Mouse (Mus musculus): ENCODE results near the gene Tubgcp2. TPM values are rescaled to one million over a fixed set of nuclear protein-coding genes. Genes with fewer than 3 reads are reported as not detected.

Tubgcp2 gene
- 70.3 and 76.2 TPM in 2 replicates for polyA plus RNA-seq (2012; rRNA removed)

DNA sequence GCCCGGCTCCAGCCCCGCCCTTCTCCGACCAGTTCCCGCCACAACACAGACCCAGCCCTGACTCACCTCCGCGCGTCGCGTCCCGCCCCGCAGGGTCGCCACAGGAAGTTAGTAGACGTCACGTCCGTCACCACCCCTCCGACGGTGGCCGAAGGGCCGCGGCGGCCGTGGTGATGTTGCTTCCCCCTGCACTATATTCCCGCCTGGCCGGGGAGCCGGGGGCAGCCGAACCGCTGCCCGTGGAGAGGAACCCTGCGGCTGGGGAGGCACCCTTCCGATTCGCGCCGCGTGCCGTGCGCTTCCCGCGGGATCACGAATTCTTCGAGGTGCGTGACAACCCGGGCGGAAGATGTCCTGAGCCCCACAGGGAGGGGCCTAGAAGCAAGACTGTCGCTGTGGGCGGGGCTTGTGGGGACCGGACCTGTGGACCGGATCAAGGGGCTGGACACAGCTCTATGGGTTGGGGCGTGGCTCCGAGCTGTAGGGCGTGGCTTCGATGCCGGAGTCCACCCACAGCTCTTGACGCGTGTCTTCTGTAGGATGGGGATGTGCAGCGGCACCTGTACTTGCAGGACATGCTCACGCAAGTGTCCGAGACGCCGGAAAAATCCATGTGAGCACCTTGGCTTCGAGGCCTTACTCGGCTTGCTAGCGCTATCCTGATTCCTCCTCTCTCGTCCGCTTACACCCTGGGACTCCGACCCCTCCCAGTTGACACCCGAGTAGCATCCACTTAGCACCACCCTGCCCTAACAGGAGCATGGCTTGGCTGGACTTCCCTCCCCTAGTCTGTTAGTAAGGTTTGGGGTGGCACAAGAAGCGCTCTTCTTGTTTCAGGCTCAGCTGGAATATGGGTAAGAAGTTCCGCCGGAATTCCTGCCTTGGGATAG is at the start of gene Tubgcp2, which contains the start of gene Zfp511:
Tubgcp2 (minus strand) TSS at position 389 of the 890 bp plus-strand sequence.
Zfp511 (plus strand) TSS at position 111 of the 890 bp plus-strand sequence.
- DNase-seq (ENCODE audit: low read depth), result peak; percentile 97
- TF ChIP-seq POLR2A (IDR thresholded peaks at IDR 0.05; ENCODE audit: borderline replicate concordance, extremely low read depth, insufficient read depth, insufficient read length, poor library complexity, severe bottlenecking), result peak; percentile 75; the same call in 1 of the 2 replicates
- no peak for TF ChIP-seq CTCF (IDR thresholded peaks at IDR 0.05; ENCODE audit: borderline replicate concordance, extremely low read depth, insufficient read depth, insufficient read length)

DNA sequence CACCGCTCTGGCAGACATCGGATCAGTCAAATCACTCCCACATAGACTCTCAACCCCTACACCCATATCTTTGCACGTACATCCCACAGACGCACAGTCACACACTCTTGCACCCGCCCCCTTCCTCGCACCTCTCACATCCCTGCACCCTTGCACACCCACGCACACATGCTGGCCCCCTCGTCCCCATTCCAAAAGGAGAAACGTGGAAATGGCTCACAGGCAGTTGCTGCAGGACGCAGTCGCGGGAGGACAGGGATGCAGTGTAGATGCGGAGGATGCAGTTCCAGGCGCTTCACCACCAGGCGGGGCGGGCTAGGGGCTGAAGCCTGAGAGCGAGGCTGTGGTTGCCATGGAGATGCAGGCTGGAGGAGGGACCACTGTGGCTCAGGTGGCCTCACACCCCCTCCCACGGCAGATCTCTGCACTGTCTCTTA is 45.8 kb upstream of the Tubgcp2 start, which contains the start of gene Caly:
Caly (minus strand) TSS at position 307 of the 437 bp plus-strand sequence.
- peak; percentile 10; the same call in 1 of the 2 replicates for TF ChIP-seq POLR2A (IDR thresholded peaks at IDR 0.05; ENCODE audit: borderline replicate concordance, extremely low read depth, insufficient read depth, insufficient read length, poor library complexity, severe bottlenecking)
- TF ChIP-seq CTCF (IDR thresholded peaks at IDR 0.05; ENCODE audit: borderline replicate concordance, extremely low read depth, insufficient read depth, insufficient read length), result peak; percentile 84
- peak; percentile 96 for DNase-seq (ENCODE audit: low read depth)

DNA sequence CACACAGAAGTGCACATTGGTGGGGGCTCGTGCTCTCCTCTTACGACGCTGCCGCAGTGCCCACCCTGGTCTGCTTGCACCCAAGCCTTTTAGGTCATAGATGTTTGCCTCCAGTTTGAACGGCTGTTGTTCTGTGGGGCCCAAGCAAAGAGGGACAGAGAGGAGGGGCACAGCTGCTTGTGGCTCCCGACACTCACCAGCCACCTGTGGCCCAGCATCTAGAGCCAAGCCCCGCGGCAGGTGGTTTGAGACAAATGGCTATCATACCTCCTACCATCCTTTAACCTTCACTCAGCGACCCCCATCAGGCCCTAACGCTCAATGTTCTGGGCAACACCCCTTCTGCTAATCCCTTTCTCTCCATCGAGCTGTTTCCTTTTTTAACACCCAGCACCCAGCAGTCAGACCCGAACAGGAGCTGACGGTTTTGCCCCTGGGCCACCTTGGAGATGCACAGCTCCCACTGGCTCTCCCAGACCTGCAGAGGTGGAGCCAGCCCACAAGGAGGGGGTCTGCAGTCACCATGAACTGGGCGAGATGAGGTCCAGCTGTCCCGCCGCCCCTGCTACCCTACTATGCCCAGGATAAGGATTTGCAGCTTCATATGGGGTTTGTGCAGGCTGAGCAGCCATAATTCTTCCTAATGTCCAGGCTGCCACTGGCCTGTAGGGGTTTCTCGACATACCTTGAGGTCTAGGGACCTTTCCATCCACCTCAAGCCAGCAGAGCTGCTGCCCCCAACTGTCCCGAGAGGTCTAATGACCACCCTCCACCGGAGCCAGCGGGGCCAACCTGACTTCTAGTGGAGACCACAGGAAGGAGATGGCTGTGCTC is 45.2 kb upstream of the Tubgcp2 start:
- no peak for TF ChIP-seq POLR2A (IDR thresholded peaks at IDR 0.05; ENCODE audit: borderline replicate concordance, extremely low read depth, insufficient read depth, insufficient read length, poor library complexity, severe bottlenecking)
- no peak for TF ChIP-seq CTCF (IDR thresholded peaks at IDR 0.05; ENCODE audit: borderline replicate concordance, extremely low read depth, insufficient read depth, insufficient read length)
- peak; percentile 43 for DNase-seq (ENCODE audit: low read depth)

DNA sequence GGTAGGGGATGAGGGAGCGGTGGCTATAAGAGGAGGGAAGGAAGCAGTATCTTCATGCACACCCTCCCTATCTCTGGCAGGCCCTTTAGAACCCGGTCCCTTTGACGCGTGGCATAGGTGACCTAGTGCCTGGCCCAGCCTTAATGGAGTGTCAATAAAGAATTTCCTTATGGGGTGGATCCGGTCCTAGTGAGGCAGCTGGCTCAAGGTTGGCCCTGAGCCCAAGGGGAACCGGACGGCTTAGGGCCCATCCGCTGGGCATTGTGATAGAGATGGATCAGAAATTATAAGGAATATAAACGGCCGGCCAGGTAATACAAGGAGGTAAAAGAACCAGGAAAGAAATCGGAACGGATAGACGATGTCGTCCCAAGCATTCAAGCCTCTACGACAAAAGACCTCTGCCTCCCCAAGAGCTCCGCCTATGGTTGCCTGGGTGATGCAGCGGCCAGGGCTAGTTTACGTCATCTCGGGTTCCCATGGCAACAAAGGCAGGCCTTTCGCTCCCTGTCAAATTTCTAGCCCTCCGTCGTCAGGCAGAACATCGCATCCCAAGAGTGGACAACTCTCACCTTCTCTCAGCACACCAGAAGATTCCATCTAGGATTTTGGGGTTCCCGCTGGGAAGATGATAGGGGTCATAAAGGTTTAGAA is 44.2 kb upstream of the Tubgcp2 start:
- TF ChIP-seq POLR2A (IDR thresholded peaks at IDR 0.05; ENCODE audit: borderline replicate concordance, extremely low read depth, insufficient read depth, insufficient read length, poor library complexity, severe bottlenecking), result peak; percentile 62; the same call in 1 of the 2 replicates
- TF ChIP-seq CTCF (IDR thresholded peaks at IDR 0.05; ENCODE audit: borderline replicate concordance, extremely low read depth, insufficient read depth, insufficient read length), result no peak
- peak; percentile 97 for DNase-seq (ENCODE audit: low read depth)

DNA sequence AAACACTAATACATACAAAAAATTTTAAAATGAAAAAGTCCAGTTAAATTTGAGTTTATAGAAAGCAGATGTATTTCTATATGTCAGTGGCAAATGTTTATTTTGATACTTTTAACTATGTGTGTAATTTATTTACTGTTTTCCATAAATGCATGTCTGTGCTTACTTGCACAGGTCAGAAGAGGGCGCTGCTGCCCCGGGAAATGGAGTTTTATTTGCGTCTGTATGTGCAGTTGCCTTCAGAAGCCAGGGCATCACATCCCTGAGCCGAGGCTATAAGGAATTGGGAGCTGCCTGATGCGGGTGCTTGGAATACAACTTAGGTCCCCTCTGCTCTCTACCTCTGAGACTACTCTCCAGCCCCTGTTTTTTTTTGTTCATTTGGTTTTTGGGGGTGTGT is 42.2 kb upstream of the Tubgcp2 start:
- peak; percentile 95 for DNase-seq (ENCODE audit: low read depth)
- TF ChIP-seq POLR2A (IDR thresholded peaks at IDR 0.05; ENCODE audit: borderline replicate concordance, extremely low read depth, insufficient read depth, insufficient read length, poor library complexity, severe bottlenecking) (no peak), CTCF (IDR thresholded peaks at IDR 0.05; ENCODE audit: borderline replicate concordance, extremely low read depth, insufficient read depth, insufficient read length) (peak; percentile 84)

DNA sequence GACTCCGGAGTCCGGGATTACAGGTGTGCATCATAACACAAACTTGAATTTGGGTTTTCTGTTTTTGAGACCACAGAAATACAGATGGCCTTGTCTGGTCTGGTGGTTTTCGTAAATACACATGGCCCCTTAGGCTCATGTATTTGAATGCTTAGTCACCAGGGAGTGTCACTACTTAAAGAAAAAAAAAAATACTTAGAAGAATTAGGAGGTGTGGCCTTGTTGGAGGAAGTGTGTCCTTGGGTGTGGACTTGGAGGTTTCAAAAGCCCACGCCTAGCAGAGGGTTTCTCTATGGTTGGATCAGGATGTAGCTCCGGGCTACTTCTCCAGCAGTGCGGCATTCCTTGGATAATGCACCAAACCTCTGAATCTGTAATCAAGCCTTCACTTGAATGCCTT is 41.2 kb upstream of the Tubgcp2 start:
- no peak for DNase-seq (ENCODE audit: low read depth)
- TF ChIP-seq POLR2A (IDR thresholded peaks at IDR 0.05; ENCODE audit: borderline replicate concordance, extremely low read depth, insufficient read depth, insufficient read length, poor library complexity, severe bottlenecking) (no peak), CTCF (IDR thresholded peaks at IDR 0.05; ENCODE audit: borderline replicate concordance, extremely low read depth, insufficient read depth, insufficient read length) (no peak)

DNA sequence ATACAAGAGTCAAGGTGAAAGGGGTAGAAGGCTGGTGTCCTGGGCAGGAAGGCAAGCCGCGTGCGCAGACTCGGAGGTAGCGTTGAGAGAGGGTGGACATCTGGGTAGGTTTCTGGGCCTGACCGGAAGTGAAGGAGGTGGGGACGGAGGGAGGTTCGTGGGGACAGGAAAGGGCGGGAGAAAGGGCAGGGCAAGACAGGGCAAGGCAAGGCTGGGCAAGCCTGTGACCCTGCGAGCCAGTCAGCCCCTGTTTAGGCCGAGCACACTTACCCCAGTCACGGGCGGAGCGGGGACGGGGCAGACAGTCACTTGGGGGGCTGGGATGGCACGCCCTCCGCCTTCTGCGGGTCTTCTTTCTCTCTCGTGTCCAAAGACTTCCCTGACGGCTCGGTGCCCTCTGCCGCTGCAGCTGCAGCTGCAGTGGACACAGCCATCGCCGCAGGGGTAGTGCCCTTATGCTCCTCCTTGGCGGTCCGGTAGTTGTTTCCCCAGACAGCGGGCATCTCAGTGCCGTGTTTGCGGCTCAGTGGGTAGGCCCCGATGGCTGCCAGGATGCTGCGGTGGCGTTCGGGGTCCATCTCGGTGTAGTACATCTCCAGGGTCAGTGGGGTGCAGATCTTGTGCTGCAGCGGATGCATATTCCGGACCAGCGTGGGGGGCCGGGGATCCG is 33.7 kb upstream of the Tubgcp2 start:
- DNase-seq (ENCODE audit: low read depth), result no peak
- TF ChIP-seq POLR2A (IDR thresholded peaks at IDR 0.05; ENCODE audit: borderline replicate concordance, extremely low read depth, insufficient read depth, insufficient read length, poor library complexity, severe bottlenecking) (no peak), CTCF (IDR thresholded peaks at IDR 0.05; ENCODE audit: borderline replicate concordance, extremely low read depth, insufficient read depth, insufficient read length) (no peak)

DNA sequence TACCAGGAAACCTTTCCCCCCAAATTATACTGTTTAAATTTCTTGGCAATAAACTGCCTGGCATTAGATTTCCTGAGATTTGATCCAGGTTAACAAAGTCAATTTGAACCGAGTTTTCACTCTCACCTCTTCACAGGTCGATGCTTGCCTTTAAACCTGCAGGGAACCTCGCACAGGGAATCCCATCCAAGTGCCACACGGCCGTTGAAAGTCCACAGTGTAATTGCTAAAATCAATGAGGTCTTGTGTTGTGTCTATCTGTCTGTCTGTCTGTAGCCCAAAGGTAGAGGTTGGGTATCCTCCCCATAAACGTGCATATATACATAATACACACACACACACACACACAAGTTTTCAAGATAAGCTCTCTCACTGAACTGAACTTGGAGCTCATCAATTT is 30.9 kb upstream of the Tubgcp2 start:
- DNase-seq (ENCODE audit: low read depth), result no peak
- TF ChIP-seq POLR2A (IDR thresholded peaks at IDR 0.05; ENCODE audit: borderline replicate concordance, extremely low read depth, insufficient read depth, insufficient read length, poor library complexity, severe bottlenecking) (no peak), CTCF (IDR thresholded peaks at IDR 0.05; ENCODE audit: borderline replicate concordance, extremely low read depth, insufficient read depth, insufficient read length) (no peak)

DNA sequence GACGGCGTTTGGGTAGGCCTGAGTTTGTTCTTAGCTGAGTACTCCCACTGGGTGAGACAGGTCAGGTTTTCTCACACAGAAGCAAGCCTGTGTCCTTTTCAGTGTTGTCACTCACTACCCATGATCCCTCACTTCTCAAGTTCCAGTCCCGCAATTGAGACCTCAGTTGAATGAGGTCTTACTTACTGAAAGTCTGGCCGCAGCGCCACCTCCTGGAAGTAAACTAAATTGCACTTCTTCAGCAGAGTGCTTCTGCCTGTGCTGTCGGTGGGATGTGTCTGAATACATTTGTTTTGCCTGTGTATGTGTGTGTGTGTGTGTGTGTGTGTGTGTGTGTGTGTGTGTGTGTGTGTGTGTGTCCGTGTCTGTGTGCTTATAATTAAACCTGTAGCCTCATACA is 26.6 kb upstream of the Tubgcp2 start:
- peak; percentile 85 for DNase-seq (ENCODE audit: low read depth)

DNA sequence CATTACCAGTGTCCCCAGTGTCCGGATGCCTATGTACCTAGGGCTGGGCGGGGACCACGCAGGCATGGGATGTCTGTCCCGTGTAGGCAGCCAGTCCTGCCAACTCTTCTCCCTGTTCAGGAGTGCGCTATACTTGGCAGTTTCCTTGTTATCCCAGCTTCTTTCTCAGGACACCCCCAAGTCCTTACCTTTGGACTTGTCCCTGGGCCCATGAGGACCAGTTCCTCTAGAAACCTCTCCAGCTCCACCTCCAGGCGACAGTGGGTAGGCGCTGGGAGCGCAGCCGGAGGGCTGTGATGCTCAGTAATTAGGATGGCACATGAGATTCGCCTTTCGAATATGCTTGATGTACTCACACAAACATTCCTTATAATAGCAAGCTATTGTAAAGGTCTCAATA is 25.8 kb upstream of the Tubgcp2 start:
- TF ChIP-seq CTCF (IDR thresholded peaks at IDR 0.05; ENCODE audit: borderline replicate concordance, extremely low read depth, insufficient read depth, insufficient read length), result peak; percentile 60
- no peak for TF ChIP-seq POLR2A (IDR thresholded peaks at IDR 0.05; ENCODE audit: borderline replicate concordance, extremely low read depth, insufficient read depth, insufficient read length, poor library complexity, severe bottlenecking)
- DNase-seq (ENCODE audit: low read depth), result peak; percentile 63

More for the DNA sequence above, 26.6 kb upstream of the Tubgcp2 start:
- TF ChIP-seq CTCF (IDR thresholded peaks at IDR 0.05; ENCODE audit: borderline replicate concordance, extremely low read depth, insufficient read depth, insufficient read length) (peak; percentile 81), POLR2A (IDR thresholded peaks at IDR 0.05; ENCODE audit: borderline replicate concordance, extremely low read depth, insufficient read depth, insufficient read length, poor library complexity, severe bottlenecking) (no peak)
